Comparison of ENCODE assay signal across 8 mouse cellular contexts in genomic region chr10:112271803-112272165, GRCm38 (mm10). TPM values are rescaled to one million over a fixed set of nuclear protein-coding genes. Genes with fewer than 3 reads are reported as not detected.
DNase-seq lines count a peak whose midpoint lies in the region; ATAC-seq lines count a peak whose summit lies in the region.

No protein-coding gene starts in this region.

- H3K9ac ChIP-seq in hindbrain, embryonic 14.5 days: peak overlapping the region; percentile 69

- H3K4me2 ChIP-seq in hindbrain, embryonic 14.5 days (replicated peaks): peak overlapping the region; percentile 97

- under 1% methylated on average over 36 of the region's 36 CpGs for WGBS in hindbrain, embryonic 14.5 days

- H3K27me3 ChIP-seq in hindbrain, embryonic 14.5 days (ENCODE audit: control insufficient read depth, insufficient read depth, low read length): peaks cover 21% of the 10 kb centered on the region

- no peaks in the 10 kb centered on the region for H3K36me3 ChIP-seq in hindbrain, embryonic 14.5 days (replicated peaks; ENCODE audit: control insufficient read depth, insufficient read depth)

- ATAC-seq in hindbrain, embryonic 14.5 days (ENCODE audit: low FRiP score): peak; percentile 32
- ATAC-seq in megakaryocyte-erythroid progenitor cell, adult 5-6 weeks (replicated peaks; ENCODE audit: low FRiP score, low TSS enrichment, poor library complexity, severe bottlenecking): 0 out of 2 replicates have a peak, but pooled peaks have one; percentile 52

- DNase-seq in adrenal gland, postnatal 10 days: peak; percentile 14
- no peak for DNase-seq in adrenal gland, postnatal 4 days (ENCODE audit: low spot score in 2 of 2)
- DNase-seq in lung, postnatal 10 days: peak; percentile 1
- DNase-seq in lung, postnatal 25 days (ENCODE audit: low spot score): no peak
- DNase-seq in hindbrain, embryonic 14.5 days (ENCODE audit: low spot score): peak; percentile 26
- no peak for DNase-seq in urinary bladder, adult 2 months (ENCODE audit: low spot score)
- no peak for DNase-seq in layer of hippocampus, postnatal 14 days (ENCODE audit: low spot score in 2 of 2)

- H3K27ac ChIP-seq in hindbrain, embryonic 14.5 days: no peak overlapping the region

- H3K4me1 ChIP-seq in hindbrain, embryonic 14.5 days (replicated peaks; ENCODE audit: control insufficient read depth, insufficient read depth, low read length): peaks cover 15% of the 10 kb centered on the region

- no peaks in the 10 kb centered on the region for H3K9me3 ChIP-seq in hindbrain, embryonic 14.5 days (ENCODE audit: control insufficient read depth, low read length)

- peak overlapping the region; percentile 66 for H3K4me3 ChIP-seq in hindbrain, embryonic 14.5 days (replicated peaks; ENCODE audit: low read length)

RNA-seq across cellular contexts. Expression of gene Kcnc2, which starts 0.9 kb away (rescaled TPM):
- under 1 TPM; 0.54 to 0.85 TPM for total RNA-seq in adrenal gland, postnatal 10 days (2021)
- 1 to 10 TPM in 1 of 2 experiments, under 1 TPM in 1; 0.42 to 1.7 TPM for total RNA-seq in adrenal gland, postnatal 4 days (2021)
- polyA plus RNA-seq in hindbrain, embryonic 14.5 days (2014; fragmentation: Nextera tagmentation; extraction: Ambion mirVana): 7.7 and 10.4 TPM in 2 replicates
- total RNA-seq in megakaryocyte-erythroid progenitor cell, adult 5-6 weeks (2014; fragmentation: Nextera tagmentation): not detected in 2 replicates
- total RNA-seq in megakaryocyte-erythroid progenitor cell, adult 5-6 weeks (2017): not detected in 2 replicates
- 1.8 and 2.2 TPM in 2 replicates for polyA plus RNA-seq in urinary bladder, adult 2 months (2012; rRNA removed)
- 10 to 100 TPM; 65.5 to 72.4 TPM for total RNA-seq in layer of hippocampus, postnatal 14 days (2021)

Comparison
In these comparisons a context has a peak if more than half of its experiments do, and no peak if none do; other contexts are left out.
1. DNase-seq: peak in adrenal gland, postnatal 10 days (single experiment), lung, postnatal 10 days (single experiment) and hindbrain, embryonic 14.5 days (single experiment); none in adrenal gland, postnatal 4 days (0 of 2), lung, postnatal 25 days (single experiment), urinary bladder, adult 2 months (single experiment) and layer of hippocampus, postnatal 14 days (0 of 2).
2. RNA of gene Kcnc2, which starts 0.9 kb away (total RNA-seq): 65.5 to 72.4 TPM in layer of hippocampus, postnatal 14 days; 0.42 to 1.7 TPM in adrenal gland, postnatal 4 days, 0.54 to 0.85 TPM in adrenal gland, postnatal 10 days and not detected in megakaryocyte-erythroid progenitor cell, adult 5-6 weeks; every median in the first group is over 10 times any median in the second.